Mouse (Mus musculus) heart, postnatal 10 days (tissue): ENCODE results near the gene Shroom1. TPM values are rescaled to one million over a fixed set of nuclear protein-coding genes. Genes with fewer than 3 reads are reported as not detected.

Experiments used
- DNase-seq, 2 experiments: peaks; one replicate each; pipeline ENCODE4 v3.0.0; 2021
- intact Hi-C: fragments of 180-260 bp; cut with DNase I; formaldehyde crosslinking; loops from one replicate; pipeline ENCODE4 v1.15.1; 2025
- microRNA-seq, 2 experiments: library from miRNA; unstranded; fragments of <30 nt; microRNA quantifications; one replicate each; pipeline ENCODE4 v1.2.0; 2022
- total RNA-seq, 2 experiments: library from RNA; stranded (reverse); gene quantifications; 2 replicates each; pipeline ENCODE4 v1.2.3; 2021

Shroom1 gene
- total RNA-seq, 2 experiments from 2014 or later, result 0.55 to 0.69 TPM

GRCm38 (mm10) chr11:53505026-53505663 lies 48.1 kb downstream of the Shroom1 start:
- intact Hi-C loops, result no loop called here
- no peak for DNase-seq

GRCm38 (mm10) chr11:53507098-53507805 lies 50.2 kb downstream of the Shroom1 start:
- intact Hi-C loops, result no loop called here
- DNase-seq, result peak in 1 of 2 experiments; percentile 53

- intact Hi-C loops, result no loop called here
- peak; percentile 77 to 79 for DNase-seq
These were observed 51.1 kb downstream of the Shroom1 start for GRCm38 (mm10) chr11:53508152-53508551.

- intact Hi-C loops, result no loop called here
- no peak for DNase-seq
These were observed 51.6 kb downstream of the Shroom1 start for GRCm38 (mm10) chr11:53508591-53508990.

GRCm38 (mm10) chr11:53510351-53510750 lies 53.3 kb downstream of the Shroom1 start:
- no peak for DNase-seq
- intact Hi-C loops, result loop anchor here (2.0 kb wide), 1 partner anchor 40 kb away; the partner anchor contains the start of gene Gm9837

GRCm38 (mm10) chr11:53516775-53517627 lies 60.0 kb downstream of the Shroom1 start:
- intact Hi-C loops, result no loop called here
- no peak for DNase-seq

Small RNA genes within 50 kb of the gene (microRNA-seq; reads per million reads assigned to microRNA genes)
- gene Mir6920, result 0 reads per million in 2 experiments

Other genes starting within 250 kb of the Shroom1 start
- 100 to 1,000 TPM; 128 to 136 TPM for gene Hspa4, start 156.7 kb upstream of the Shroom1 start, total RNA-seq
- gene Zcchc10, start 132.5 kb upstream of the Shroom1 start, total RNA-seq, result 1 to 10 TPM; 7.5 to 8.1 TPM
- 100 to 1,000 TPM; 127 to 129 TPM for gene Aff4, start 106.4 kb upstream of the Shroom1 start, total RNA-seq
- not detected for gene Leap2, start 34.0 kb upstream of the Shroom1 start, total RNA-seq
- gene Uqcrq, start 26.4 kb upstream of the Shroom1 start, total RNA-seq, result 1,000 to 10,000 TPM; 2,089 to 2,111 TPM
- under 1 TPM; 0.14 to 0.32 TPM for gene Gdf9, start 26.2 kb upstream of the Shroom1 start, total RNA-seq
- gene Gm10447, start 95 bp upstream of the Shroom1 start, total RNA-seq, result under 1 TPM in 1 of 2 experiments, not detected in 1; 0.10 TPM
- gene Gm9837, start 13.3 kb downstream of the Shroom1 start, total RNA-seq, result not detected
- not detected for gene Gm9945, start 23.0 kb downstream of the Shroom1 start, total RNA-seq
- under 1 TPM; 0.10 TPM for gene Sowaha, start 23.1 kb downstream of the Shroom1 start, total RNA-seq
- gene Sept8, start 62.1 kb downstream of the Shroom1 start, total RNA-seq, result 10 to 100 TPM; 62.5 to 62.7 TPM
- 10 to 100 TPM; 12.3 to 14.4 TPM for gene Kif3a, start 110.2 kb downstream of the Shroom1 start, total RNA-seq
- gene Il4, start 161.5 kb downstream of the Shroom1 start, total RNA-seq, result not detected
- gene Il13, start 177.5 kb downstream of the Shroom1 start, total RNA-seq, result not detected